Mouse (Mus musculus) fibroblast of lung, adult 2 months (primary cell): ENCODE measurements around the gene Fads6.

ENCODE experiments used
- DNase-seq: peaks from one replicate; pipeline ENCODE4 v3.0.0-alpha.2; 2011; ENCODE audit warnings: low read depth

The Fads6 gene

DNA sequence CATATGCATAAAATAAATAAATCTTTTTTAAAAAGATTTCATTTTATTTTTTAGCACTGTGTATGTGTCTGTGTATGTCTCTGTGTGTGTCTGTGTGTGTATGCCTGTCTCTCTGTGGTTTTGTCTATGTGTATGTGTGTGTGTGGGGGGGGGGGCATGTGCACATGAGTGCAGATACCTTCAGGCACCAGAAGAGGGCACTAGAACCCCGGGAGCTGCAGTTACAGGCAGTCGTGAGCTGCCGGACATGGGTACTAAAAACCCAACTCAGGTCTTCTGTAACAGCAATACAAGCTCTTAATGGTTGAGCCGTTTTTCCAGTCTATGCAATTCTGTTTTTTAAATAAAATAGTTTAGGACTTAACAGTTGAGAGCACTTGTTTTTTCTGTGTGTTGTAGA lies 3.3 kb upstream of the Fads6 start:
- DNase-seq = no peak

DNA sequence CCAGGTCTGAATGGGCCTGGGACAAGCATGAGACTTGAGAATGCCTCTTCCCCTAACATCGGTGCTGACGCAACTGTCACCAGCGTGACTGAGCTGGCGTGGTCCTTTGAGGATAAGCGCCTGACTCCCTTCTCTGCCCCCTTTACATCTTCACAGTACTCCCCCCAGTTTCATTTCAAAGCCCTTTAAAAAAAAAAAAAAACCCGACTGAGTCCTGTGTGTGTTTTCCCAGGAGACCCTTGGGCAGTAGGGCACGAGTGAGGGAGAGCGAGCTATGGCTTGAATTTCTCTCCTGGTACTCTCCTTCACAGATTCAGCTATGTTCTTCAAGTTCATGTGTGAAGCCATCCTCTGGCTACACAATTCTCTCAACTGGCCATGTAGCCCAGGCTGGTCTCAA lies 697 bp upstream of the Fads6 start:
- no peak for DNase-seq

DNA sequence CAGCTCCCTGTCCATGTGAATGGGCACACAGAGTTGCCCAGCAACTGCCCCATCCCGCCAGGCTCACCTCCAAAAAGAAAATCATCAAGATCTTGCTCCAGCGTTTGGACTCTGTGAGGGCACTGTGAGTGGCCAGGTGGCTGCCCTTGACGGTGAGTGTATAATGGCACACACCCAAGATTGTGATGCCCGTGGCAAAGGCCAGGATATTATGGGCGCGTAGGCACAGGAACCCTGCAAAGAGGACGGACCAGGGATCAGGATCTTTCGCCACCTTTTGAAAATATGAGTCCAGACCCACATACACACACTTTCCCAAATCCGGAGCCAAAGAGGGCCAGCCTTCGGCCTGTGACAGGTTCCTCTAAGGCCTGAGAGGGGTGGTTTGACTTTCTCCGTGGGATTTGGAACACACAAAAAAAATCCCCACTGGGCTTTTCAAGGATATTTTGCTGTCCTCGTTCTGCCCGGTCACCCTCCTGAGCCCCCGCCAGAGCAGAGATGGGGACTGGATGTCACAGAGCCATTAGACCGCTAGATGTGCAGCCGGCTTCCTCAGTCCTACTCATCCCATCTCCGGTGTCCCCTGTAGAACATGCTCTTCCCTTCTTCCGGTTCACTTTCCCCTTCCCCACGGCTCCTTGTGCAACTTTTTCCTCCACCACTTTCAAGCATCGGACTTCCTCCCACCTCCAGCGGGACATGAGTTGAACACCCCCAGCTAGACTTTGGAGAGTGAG lies 822 bp downstream of the Fads6 start:
- DNase-seq = no peak

DNA sequence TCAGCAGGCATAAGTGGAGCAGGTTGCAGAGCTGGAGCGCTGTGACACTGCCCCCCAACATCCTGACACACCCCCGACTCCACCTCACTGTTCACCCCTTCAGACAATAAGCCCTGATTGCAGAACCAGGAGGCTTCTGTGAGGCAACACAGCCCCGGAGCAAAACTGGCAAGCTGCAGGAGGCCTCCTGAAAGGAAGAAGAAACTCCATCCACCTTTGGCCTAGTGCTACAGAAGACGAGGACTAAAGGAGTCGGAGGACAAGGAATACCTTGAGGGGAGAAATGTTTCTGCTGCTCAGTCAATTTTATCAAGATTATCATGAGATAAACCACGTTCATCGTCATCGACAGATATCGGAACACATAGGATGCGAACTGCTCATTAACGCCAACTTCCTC lies 1.5 kb downstream of the Fads6 start:
- no peak for DNase-seq

DNA sequence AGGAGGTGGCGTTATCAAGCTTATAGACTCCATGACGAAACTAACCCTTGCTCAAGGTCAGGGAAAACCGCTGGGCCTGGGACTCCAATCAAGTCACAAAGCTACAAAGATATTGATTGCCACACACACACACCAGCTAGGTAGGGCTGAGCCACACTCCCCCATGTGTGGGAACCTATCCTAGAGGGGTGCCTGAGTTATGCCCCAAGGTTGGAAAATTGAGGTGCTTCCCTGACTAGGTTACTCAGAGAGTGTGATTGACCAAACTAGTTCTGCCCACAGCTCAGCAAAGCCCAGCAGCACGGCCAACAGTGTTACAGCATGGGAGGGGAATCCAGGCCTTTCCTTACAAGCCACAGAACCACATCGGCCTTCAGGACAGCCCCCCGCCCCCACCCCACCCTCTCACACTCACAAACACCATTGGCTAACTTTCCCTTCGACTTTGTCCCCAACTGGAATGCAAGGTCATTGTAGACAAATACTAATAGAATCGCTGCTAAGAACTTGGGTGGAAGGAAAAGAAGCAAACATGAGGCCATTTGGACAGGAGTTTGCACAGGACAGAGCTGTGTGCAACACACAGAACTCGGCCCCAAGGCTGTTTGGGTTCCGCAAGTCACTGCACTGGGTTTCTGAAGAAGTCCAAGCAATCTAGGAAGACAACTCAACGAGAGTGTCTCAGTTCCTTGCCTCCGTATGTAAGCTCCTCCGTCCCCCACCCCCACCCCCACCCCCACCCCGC lies 4.7 kb downstream of the Fads6 start:
- DNase-seq = no peak

DNA sequence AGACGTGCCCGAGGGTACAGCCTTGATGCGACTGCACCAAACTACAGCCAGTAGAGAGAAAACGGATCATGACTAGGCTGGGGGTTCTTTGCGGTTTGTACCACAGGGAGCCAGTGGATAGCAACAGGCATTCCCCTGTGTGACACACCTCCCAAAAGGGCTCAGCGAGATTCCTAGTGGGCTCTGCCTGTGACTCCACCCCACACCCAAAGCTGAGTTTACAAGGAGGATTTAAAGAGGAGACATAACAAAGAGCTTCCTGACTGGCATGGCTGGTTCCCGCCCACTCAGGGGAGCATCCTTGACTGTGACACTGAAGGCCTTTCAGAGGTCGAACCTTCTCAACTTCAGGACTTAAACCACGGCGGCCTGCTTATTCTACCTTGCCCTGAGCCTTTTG lies 6.0 kb downstream of the Fads6 start:
- DNase-seq = no peak

DNA sequence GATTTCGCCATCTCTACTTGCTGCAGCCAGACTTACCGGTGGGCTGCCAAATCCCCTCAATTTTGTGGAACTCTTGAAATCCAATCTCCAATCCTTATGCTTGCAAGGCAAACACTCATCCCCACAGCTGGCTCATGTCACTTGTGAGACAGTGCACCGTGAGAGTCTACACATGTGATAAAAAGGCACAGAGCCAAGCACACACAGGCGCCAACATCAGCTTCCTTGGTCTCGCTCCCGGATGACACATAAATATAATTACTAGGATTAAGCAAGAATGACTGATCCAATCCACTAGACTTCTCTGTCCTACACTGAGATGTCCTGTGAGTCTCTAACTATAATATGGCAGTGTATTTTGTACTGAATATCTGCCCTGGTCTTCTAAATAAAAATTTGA lies 6.5 kb downstream of the Fads6 start:
- peak; percentile 92 for DNase-seq

DNA sequence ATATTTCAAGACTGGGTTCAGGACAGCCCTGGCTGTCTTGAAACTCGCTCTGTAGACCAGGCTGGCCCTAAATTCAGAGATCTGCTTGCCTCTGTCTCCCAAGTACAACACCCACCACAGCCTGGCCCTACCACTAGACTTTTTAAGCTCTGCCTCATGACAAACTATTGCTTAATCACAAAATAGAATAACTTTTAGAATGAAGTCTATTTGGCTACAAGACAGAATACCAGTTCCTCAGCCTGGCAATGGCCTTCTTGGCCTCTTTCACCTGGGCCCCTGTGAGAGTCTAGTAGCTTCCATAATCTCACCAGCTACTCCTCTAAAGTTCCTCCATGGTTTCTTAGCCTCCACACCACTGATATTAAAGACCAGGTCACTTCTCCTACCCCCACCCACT lies 7.1 kb downstream of the Fads6 start:
- DNase-seq = no peak

DNA sequence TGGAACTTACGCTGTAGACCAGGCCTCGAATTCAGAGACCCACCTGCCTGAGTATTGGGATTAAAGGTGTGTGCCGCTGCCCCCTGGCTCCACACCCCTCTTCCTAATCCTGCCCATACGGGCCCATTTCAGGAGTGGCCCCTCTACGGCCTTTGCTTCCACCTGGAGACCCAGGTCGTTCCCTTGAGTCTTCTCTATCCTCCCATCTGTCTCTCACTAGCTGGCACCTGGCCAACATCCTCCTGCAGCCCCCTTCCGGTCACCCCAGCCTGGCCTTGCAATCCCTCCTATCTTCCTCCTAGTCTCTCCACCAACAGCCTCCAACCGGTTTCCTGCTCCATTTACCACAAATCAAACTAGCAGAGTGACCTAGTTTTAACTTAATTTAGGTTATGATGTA lies 7.6 kb downstream of the Fads6 start:
- no peak for DNase-seq

DNA sequence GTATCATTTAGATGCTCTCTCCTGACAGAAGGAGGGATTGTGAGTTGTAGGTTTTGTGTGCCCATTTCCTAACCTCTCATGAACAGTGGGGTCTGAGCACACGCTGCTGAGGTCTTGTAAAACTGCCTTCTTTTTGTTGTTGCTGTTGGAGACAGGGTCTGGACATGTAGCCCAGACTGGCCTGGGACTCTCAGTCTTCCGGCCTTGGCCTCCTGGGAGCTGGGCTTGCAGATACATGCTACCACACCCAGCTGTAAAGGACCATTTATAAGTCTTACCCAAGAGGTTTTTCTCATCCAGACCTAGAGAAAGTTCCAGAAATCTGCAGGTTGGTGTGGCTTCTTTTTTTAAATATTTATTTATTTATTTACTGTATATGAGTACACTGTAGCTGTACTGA lies 9.2 kb downstream of the Fads6 start:
- no peak for DNase-seq

DNA sequence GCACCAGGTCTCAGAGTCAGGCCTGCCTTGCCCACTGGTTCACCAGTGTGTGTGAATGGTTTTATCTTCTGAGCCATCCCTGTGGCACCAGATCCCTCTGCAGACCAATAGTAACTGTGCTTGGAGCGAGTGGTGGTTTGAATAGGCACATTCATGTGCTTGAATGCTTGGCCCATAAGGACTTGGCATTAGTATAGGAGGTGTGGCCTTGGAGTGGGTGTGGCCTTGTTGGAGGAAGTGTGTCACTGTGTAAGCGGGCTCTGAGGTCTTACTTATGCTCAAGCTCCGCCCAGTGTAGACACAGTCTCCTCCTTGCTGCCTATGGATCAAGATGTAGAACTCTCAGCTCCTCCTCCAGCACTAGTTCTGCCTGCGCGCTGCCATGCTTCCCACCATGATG lies 10.1 kb downstream of the Fads6 start:
- no peak for DNase-seq

DNA sequence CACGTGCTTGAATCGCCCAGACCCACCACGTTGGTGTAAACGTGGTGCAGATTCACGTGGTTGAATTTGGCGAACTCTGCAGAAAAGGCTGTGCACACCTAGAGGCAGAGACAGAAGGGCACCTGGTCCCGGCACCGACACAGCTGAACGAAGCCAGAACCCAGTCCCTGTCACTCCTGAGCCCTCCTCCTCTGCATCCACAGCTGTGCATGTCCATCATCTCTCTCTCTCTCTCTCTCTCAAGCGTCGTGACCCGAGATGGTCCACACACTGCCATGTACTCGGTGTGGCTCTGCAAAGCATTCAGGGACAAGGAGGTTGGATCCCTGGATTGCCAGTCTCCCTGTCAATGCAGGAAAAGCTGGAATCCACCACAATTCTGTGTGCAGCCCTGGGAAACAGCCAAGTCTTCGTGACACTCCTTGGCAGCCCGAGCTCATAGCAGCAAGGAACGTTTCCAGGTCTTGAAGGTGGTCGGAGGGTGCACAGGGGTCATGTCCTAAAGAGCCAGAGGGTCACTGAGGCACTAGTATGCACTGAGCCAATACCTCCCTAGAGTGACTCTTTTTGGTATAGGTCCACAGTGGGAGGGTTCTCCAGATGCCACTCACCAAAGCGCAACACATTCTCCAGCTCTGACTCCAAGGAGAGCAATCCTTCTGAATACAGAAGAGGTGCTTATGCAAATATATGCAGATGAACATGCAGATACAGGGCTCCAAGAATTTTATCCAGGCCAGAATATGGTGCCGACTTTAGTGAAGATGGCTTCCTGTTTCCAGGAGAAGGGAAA lies 11.1 kb downstream of the Fads6 start:
- DNase-seq = no peak

DNA sequence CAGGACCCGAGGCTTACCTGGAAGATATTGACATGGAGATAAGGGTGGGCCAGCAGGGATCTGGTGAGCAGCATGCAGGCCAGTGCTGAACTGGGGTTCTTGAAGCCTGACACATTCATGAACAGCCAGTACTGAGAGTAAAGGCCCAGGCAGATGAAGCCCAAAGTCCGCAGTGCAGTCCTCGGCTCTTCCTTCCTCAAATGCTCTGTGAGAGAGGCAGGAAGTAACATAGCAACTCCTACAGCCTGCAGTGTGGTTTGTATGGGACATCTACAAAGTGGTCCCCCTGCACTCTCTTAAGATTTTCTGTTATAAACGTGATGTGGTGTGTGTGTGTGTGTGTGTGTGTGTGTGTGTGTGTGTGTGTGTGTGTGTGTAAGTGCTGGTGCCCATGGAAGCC lies 12.2 kb downstream of the Fads6 start:
- no peak for DNase-seq

DNA sequence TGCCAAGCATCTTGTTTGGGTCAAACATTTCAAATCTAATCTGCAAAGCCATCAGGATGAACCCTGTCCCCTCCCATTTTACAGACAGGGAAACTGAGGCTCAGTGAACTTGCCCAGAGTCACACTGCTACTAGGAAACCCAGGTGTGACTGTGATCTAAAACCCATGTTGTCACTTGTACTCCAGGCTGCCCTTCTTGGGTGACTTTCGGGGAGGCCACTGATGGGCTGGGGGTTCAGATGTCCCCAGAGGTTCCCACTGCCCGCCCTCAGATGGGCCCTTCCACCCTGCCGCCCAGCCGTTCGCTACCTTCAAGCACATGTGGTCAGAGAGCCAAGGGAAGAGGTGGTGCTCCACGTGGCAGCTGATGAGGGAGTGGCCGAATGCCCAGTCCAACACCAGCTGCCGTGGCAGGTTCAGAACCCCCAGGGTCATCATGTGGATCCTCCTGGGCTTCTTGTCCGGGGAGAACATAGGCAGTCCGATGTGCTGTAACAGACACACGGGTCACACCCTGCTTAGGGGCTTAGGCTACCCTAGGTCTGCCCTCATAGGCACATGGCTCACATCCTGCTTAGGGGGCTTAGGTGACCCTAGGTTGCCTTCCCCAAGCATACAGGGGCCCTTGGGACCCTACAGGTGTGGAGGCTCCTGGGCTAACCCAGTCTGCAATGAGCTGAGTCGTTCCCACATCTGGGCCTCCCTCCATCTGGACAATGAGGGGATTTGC lies 13.4 kb downstream of the Fads6 start:
- DNase-seq = no peak

DNA sequence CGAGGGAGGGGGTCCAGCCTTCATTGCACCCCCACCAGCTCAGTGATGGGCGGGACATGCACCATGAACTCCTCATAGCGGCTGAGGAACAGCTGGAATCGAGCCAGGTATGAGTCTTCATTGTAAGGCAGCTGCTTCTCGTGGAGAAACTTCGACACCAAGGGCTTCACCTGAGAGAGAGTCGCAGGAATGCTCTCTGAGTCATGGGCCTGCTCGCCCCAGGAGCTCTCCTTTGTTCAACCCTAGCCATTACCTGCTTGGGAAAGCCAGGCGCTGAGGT lies 14.0 kb downstream of the Fads6 start:
- no peak for DNase-seq

DNA sequence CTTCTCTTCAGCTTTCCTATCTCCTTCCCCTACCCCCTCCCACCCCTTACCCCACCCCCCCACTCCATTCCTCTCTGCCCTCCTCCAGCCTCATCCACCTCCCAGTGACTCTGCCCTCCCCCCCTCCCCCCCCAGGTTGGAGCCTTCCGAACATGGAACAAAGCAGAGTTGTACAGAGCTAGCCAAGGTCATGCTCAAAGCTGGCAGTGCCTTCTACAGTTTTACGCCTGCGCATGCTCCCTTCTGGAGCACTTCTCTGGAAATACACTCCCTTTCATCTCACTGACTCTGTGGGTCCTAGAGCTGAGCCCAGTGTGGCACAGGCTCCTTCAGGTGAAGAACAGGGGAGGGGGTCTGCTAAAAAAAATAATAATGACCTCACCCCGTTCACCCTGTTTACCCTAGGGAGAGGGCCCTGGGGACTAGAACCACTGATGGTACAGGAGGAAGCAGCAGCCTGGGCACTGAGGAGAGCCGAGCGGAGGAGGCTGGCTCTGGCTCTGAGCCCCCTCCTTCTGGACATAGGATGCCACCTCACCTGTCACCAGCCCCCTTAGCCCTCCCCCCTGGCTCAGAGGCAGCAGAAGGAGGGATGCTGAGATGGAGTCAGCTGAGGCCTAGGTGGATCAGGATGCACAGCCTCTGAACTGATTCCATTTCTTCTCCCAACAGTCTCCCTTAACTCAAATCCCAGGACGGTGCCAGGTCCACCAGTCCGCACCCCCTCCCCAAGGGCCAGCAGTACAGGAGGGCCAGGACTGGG lies 14.6 kb downstream of the Fads6 start:
- DNase-seq = no peak

DNA sequence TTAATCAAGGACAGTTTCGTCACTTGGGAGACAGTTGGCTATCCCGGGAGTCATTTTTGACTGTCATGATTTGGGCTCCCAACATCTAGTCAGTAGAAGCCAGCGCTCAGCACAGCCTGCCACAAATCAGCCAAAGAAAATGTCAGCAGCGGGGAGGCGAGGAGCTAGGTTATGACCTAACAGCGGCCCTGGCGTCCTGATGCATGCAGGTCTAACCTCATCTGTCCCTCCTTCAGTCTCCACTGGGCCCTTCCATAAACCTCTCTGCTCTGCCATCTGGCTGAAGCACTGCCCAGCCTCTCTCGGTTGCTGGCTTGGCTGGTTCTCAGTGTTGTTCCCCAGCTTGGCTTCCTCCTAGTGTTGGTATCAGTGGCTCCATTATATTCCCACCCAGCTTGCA lies 15.2 kb downstream of the Fads6 start:
- DNase-seq = peak; percentile 54

DNA sequence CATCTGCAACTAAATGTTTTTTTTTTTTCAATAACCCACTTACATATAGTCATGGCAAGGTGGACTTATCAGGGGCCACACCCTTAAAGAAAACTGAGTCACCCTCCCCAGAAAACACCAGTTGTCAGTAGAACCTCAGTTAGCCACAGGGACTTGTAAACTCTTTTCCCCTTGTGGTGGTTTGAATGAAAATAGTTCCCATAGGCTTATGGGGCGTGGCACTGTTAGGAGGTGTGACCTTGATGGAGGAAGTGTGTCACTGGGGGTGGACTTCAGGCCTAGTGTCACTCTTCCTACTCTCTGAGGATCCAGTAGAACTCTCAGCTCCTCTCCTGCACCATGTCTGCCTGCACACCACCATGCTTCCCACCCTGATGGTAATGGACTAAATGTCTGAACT lies 17.7 kb downstream of the Fads6 start:
- DNase-seq = no peak

DNA sequence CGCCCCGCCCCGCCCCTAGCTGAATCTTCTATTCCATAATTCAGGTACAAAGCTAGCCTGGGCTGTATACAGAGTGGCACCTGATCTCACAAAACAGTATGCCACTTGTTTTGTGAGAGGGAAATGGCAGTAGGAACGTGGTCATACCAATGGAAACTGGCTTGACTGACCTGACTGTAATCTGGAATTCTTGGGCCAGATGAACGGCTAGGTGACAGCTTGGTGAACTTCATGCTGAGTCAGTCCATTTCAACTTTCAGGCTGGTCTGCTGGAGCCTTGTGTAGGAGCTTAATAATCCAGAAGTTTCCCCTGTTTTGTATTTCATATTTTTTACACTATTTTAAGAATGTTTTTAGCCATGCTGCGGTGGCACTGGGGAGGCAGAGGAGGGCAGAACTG lies 19.3 kb downstream of the Fads6 start:
- no peak for DNase-seq

DNA sequence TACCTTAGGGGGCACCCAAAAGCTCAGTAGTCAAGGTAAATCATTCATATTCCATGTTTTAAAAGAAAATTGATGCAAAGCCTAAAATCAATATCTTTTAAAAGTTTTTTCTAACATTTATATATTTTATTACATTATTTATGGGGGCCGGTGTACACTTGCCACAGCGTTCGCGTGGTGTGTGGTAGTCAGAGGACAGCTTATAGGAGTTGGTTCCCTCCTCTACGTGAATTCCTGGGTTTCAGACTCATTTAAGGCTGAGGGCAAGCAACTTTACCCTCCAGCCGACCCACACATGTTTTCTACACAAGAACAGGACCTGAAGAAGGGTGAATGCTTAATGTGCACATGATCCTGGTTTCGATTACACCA lies 19.9 kb downstream of the Fads6 start:
- DNase-seq = no peak

DNA sequence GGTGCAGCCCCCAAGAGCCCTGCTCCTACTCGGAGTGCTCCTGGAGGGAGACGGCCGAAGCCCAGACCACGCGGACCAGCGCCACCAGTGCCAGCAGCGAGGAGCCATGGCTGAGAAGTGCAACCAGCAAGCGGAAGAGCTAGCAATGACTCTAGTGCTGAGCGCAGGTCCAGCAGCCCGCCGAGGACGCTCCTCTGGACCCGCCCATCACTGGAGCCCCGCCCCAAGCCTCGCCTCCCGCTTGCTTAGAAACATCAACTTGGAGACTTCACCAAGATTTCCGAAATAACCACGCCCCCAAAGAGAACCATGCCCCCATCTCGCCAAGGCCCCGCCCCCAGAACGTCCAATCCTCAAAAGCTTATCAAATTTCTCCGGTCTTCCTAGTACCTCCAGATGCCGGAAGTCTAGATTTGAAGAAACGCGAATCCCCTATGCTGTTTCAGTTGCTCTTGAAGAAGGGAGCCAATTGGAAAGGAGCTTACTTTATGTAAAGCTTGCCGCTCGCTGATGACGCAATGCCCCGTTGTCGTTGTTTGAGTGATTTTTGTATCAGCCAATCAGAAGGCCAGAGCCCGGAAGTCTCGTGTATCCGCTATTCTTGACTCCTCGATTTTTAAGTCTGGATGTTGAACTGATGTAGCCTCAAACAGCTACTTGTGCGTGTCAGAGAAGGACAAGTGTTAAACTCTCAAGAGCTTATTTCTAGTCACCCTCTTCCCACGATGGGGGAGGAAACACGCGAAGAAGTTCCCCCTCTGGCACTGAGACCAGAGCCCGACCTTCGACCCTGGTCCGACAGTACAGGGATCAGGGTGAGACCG lies 20.5 kb downstream of the Fads6 start, which contains the start of gene Fdxr:
Gene Fdxr, minus strand, starts transcription at position 271 of the 824 bp plus-strand sequence.
- peak; percentile 100 for DNase-seq
